Mouse (Mus musculus) lung, adult 18-20 months (tissue): ENCODE results near the gene Gm43518.

Experiments
- DNase-seq, 2 experiments: peaks; one replicate each; pipeline ENCODE4 v3.0.0; 2022; ENCODE audit warnings: mixed read lengths in 2 of 2

Gene Gm43518

DNA sequence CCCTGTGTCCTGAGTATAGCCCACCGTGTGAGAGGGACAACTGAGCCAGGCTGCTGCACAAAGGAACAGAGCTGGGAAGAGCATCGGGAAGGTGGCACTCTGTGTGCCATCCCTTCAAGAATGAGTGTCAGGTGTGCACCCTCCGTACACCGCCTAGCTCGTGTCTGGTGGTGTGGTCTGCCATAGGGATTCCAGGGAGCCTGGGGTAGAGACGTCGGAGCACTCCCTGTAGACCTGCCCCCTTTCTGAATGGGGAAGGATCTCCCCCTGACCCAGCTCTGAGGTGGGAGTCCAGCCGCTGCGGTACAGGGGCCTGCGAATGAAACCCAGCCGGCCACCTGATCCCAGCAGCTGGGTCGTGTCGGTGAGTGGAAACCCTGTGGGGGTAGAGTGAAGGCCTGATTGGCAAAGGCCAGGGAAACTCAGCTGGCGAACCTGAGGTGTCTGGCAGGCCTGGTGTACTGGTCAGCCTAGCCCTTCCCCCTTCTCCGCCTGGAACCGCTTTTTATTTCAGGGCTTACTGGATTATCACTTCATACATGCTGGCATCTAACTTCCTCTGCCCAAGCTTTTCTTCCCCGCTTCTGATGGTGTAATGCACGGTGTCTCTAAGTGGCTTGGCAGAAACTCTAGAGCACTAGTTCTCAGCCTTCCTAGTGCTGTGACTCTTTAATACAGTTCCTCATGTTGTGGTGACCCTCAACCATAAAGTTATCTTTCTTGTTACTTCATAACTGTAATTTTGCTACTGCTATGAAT is 52.2 kb downstream of the Gm43518 start:
- DNase-seq = no peak

DNA sequence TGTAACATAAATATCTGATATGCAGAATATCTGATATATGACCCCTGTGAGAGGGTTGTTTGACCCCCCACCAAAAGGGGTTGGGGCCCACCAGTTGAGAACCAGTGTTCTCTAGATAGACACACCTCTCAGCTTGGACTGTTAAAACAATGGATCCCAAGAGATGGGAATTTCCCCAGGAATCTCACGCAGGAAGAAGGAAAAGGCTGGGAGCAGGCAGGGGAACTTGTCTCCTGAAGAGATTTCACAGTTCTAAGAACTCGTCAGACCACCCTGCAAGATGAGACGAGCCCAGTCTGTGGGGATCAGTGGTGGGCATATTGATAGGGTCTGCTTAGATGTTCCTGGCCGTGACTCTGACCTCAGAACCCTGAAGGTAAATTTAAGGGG is 52.8 kb downstream of the Gm43518 start:
- no peak for DNase-seq

DNA sequence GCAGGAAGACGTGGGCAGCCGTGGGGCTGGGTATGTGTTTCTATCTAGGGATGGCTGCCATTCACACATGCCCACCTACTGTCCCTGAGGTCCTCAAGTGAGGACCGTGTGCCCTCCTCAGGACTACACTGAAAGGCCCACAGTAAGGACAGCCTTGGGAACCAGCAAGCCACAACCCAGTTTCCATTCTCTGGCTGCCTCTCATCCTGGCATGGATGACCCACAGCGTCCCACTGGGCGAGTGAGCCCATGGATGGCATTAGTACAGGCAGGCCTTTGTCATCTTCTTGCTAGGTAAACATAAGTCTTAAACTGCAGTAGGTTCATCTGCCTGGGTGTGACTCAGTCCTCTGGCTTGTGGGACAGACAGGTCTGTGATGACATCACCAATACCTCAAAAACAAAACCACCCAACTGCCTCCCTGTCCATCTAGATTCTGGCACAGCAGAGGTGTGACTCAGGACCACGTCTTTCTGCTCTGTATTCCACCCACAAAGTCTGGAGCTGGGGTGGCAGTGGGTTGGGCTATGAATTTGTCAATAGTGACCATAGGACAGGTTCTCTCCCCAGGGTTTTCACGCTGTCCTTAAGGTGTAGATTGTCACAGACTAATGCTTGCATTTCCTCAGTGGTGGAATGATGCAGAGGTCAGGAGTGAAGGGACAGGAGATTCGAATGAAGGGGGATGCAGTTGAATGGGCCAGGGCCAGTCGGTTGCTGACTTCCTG is 53.5 kb downstream of the Gm43518 start:
- no peak for DNase-seq

DNA sequence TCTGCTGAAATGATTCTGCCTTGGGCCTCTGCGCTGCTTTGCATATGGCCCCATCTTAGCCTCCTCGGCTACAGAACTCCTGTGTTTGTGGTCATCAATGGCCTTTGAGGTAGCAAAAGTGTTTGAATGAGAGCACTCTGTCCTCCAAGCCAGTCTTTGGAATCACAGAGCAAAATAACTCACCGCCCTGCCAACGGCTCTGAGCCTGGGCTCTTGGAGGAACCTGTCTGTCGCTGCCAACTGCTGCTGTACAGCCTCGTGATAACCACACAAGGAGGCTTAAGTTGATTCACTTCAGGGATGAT is 54.0 kb downstream of the Gm43518 start:
- DNase-seq = peak; percentile 54 to 71

- no peak for DNase-seq
Measured at GRCm38 (mm10) chr5:123982838-123983237, 55.6 kb downstream of the Gm43518 start.

GRCm38 (mm10) chr5:123985434-123985833 is 58.2 kb downstream of the Gm43518 start:
- no peak for DNase-seq

GRCm38 (mm10) chr5:123986925-123987324 is 59.7 kb downstream of the Gm43518 start:
- DNase-seq = peak; percentile 49 to 73

DNA sequence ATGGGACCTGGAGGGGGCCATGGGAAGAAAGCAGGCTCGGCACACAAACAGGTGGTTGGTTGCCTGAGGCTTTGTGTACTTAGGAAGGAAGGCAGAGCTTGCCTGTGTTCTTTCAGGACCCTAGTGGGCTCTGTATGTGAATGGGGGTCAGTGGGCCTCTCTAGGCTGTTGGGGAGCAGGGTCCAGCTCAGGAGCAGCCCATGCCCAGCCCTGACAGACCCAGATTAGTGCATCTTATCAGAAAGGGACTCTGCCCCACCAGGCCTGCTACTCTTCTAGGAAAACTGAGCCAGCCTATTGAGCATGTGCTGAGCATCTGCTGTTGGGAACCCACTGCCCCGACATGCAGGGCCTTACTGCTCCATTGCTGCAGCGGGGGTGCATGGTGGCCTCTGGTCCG is 60.3 kb downstream of the Gm43518 start:
- no peak for DNase-seq
